Mouse (Mus musculus) frontal cortex, postnatal 10 days (tissue): ENCODE data around the gene Phgr1.

ENCODE experiments used
- DNase-seq, 2 experiments: peaks; one replicate each; pipeline ENCODE4 v3.0.0; 2022; ENCODE audit warnings: low spot score in 2 of 2, mixed read lengths in 1 of 2

Phgr1 gene

GRCm38 (mm10) chr2:118779065-118779464 lies 6.5 kb downstream of the Phgr1 start:
- no peak for DNase-seq

DNA sequence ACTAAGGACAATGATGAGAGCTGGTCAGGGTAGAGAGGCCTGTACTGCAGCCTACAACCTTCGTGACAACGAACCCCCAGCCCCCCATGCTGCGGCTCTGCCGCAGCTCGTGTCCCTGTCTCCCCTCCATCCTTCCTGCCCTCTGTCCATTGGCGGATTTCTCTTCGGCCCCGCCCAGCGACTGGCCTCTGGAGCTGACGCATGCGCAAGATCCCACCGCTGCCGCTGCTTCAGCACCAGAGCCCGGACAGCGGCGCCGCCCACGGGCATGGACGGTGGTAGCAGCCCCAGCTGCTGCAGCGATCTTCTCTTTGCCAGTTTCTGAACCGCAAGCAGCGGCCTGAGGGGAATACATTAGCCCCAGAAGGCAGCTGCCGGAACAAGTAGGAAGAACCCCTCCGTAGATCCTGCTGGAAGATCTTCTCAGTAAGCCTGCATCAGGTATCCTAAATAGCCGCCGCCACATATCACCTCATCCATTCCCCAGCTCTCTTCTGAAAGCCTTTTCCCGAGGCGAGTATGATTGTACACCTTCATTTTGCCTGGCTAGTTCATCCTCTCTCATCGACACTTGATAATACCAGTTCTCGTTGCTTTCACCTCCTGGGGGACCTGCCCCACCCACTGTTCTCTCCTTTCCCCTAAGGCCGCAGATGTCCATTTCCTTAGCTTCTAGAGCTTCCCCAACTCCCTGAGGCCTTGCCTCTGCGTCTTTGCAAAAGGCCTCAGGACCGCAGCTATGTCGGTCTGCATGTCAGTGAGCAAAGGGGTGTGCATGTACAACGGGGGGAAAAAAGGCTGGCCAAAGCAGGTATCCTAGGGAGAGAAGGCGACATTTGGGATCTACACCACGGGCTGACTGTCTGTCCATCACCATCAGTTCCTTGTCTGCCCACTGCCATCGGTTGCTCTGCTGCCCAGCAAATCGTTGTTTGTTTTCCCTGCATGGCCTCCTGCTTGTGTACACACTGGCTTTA lies 7.2 kb downstream of the Phgr1 start, which contains the start of gene Disp2:
TSS of gene Disp2 (plus strand) at position 216 of the 977 bp plus-strand sequence.
- peak; percentile 91 to 93 for DNase-seq

- no peak for DNase-seq
Measured at GRCm38 (mm10) chr2:118781115-118781514, 8.5 kb downstream of the Phgr1 start.

GRCm38 (mm10) chr2:118782303-118782702 lies 9.7 kb downstream of the Phgr1 start:
- no peak for DNase-seq

DNA sequence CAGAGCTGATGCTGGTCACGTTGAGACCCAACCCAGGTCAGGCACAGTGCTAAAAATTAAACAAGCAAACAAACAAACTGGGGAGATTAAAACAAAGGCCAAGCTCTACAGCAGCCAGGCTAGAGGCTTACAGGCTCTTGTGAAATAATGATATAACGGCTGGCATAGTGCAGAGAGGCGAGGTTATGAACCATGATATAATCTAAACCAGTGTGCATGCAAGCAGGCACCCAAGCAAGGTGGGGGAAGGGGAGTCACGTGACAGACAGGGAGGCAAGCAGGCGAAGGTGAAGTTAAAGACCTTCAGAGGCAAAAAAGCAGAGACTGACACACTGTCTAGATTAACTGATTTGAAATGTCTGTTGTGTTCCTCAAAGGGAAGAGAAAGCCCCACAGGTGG lies 10.5 kb downstream of the Phgr1 start:
- no peak for DNase-seq

GRCm38 (mm10) chr2:118783663-118784062 lies 11.1 kb downstream of the Phgr1 start:
- DNase-seq, result no peak

GRCm38 (mm10) chr2:118786525-118786924 lies 14.0 kb downstream of the Phgr1 start:
- DNase-seq, result no peak

GRCm38 (mm10) chr2:118789501-118789900 lies 16.9 kb downstream of the Phgr1 start:
- no peak for DNase-seq

- no peak for DNase-seq
Measured at GRCm38 (mm10) chr2:118790221-118790550, 17.6 kb downstream of the Phgr1 start.

DNA sequence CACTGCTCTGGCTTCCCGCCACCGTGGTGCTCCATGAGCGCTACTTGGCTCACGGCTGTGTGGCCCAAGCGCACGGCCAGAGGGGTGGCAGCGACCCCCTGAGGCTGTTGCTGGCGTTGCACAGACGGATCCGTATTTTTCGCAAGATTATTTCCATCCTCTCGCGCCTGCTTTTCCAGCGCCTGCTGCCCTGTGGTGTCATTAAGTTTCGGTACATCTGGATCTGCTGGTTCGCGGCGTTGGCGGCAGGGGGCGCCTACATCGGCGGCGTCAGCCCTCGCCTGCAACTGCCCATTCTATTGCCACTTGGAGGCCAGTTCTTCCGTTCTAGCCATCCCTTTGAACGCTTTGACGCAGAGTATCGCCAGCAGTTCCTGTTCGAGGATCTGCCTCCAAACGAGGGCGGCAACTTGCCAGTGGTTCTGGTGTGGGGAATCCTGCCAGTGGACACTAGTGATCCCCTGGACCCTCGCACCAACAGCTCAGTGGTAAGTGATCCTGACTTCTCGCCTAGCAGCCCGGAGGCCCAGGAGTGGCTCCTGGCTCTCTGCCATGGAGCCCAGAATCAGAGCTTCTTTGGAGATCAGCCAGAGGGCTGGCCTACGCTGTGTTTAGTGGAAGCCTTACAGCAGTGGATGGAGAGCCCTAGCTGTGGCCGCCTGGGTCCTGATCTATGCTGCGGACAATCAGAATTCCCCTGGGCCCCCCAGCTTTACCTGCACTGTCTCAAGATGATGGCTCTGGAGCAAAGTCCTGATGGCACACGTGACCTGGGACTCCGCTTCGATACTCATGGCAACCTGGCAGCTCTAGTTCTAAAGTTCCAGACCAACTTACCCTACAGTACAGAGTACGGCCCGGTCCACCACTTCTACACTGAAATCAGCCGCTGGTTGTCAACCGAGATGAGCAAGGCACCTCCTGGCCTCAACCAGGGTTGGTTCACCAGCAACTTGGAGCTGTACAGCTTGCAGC lies 18.3 kb downstream of the Phgr1 start:
- peak; percentile 57 to 61 for DNase-seq

DNA sequence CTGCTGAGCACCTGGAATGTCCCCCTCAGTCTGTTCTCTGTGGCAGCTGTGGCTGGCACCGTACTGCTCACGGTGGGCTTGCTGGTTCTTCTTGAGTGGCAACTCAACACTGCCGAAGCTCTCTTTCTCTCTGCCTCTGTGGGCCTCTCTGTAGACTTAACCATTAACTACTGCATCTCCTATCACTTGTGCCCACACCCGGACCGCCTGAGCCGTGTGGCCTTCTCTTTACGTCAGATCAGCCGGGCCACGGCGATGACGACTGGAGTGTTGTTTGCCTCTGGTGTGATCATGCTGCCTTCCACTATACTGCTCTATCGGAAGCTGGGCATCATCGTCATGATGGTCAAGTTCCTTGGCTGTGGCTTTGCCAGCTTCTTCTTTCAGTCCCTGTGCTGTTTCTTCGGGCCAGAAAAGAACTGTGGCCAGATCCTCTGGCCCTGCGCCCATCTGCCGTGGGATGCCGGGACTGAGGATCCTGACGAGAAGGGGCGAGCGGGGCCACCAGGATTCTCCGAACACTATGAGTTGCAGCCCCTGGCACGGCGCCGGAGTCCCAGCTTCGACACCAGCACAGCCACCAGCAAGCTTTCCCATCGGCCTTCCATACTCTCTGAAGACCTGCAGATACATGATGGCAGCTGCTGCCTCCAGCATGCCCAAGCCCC lies 19.2 kb downstream of the Phgr1 start:
- no peak for DNase-seq

DNA sequence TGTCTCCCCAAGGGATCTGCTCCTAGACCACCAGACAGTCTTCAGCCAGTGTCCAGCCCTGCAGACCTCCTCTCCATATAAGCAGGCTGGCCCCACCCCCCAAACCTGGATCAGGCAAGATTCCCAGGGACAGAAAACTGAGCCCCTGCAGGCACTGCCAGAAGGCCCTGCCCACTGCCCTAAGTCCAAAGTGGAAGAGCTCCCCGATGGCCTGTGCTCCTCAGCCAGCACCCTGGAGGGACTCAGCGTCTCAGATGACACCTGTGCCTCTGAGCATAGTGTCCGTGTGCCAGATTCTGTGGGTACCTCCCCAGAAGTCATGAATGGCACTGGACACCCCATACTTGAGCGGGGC lies 19.7 kb downstream of the Phgr1 start:
- no peak for DNase-seq

DNA sequence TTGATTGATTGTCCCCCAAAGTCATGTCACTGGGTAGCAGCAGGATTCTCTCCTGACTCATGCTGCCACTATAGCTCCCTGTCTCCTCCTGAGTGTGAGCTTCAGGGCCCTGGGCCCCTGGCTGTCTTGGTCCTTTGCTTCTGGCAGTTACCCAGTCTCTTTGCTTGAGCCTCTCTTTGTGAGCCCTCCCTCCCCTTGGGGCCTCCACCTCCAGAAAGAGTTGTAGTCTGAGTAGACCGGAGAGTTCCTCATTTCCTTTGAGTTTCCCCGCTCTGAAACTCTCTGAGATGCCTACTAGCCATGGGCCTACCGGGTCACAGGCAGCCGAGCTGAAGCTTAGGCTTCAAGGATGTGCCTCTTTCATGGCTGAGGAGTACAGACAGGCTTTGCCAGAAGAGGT lies 21.1 kb downstream of the Phgr1 start:
- DNase-seq, result no peak

- DNase-seq, result no peak
Measured at GRCm38 (mm10) chr2:118802542-118803118, 30.1 kb downstream of the Phgr1 start.

- no peak for DNase-seq
Measured at GRCm38 (mm10) chr2:118804474-118804873, 31.9 kb downstream of the Phgr1 start.

GRCm38 (mm10) chr2:118805137-118805536 lies 32.6 kb downstream of the Phgr1 start:
- DNase-seq, result no peak

- no peak for DNase-seq
Measured at GRCm38 (mm10) chr2:118805756-118806155, 33.2 kb downstream of the Phgr1 start.

- DNase-seq, result no peak
Measured at GRCm38 (mm10) chr2:118806860-118807259, 34.3 kb downstream of the Phgr1 start.

DNA sequence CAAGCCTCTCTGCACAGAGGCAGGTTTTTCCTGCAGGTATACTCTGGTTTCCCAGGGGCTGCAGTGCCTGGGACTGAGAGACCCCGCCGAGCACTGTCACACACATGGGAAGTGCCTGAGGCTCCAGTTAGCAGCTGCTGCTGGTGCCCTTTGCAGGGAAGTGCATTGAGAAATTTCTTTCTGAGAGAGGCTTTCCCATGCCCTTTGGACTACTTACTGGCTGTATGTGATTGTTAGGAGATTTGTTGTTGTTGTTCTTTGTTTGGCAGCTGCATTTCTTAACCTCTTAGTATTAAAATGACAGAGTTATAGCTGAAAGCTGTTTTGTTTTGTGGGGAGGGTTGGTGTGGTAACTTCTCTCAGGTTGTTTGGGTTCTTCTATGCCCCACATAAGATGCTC lies 38.3 kb downstream of the Phgr1 start:
- DNase-seq, result no peak

- no peak for DNase-seq
Measured at GRCm38 (mm10) chr2:118812724-118813123, 40.2 kb downstream of the Phgr1 start.
